8 mouse cellular contexts compared by ENCODE assay signal in genomic region chr7:142675644-142676043, GRCm38 (mm10). TPM values are rescaled to one million over a fixed set of nuclear protein-coding genes. Genes with fewer than 3 reads are reported as not detected.
DNase-seq lines count a peak whose midpoint lies in the region; ATAC-seq and TF ChIP-seq lines count a peak whose summit lies in the region.

No protein-coding gene starts in this region.

- 7% methylated on average over 3 of the region's 3 CpGs for WGBS in liver, postnatal 0 days (ENCODE audit: insufficient replicate concordance)
- whole genome bisulfite sequencing in stomach, postnatal 0 days = 4% methylated on average over 3 of the region's 3 CpGs

- no peak overlapping the region for H3K9ac ChIP-seq in liver, postnatal 0 days (replicated peaks)
- H3K9ac ChIP-seq in stomach, postnatal 0 days (ENCODE audit: low read length) = no peak overlapping the region

- peak; percentile 56 for DNase-seq in CD4-positive, CD25-positive, alpha-beta regulatory T cell, adult 2 months (ENCODE audit: low read depth, low spot score)
- DNase-seq in urinary bladder, postnatal 14 days (ENCODE audit: low spot score) = peak; percentile 66
- no peak for DNase-seq in urinary bladder, postnatal 10 days (ENCODE audit: low spot score)
- DNase-seq in frontal cortex, postnatal 25 days (ENCODE audit: low spot score in 2 of 2) = peak; percentile 44 to 47
- DNase-seq in kidney, postnatal 25 days = peak; percentile 60 to 76
- peak; percentile 70 for DNase-seq in liver, postnatal 0 days
- DNase-seq in stomach, postnatal 0 days (ENCODE audit: low spot score) = peak; percentile 69

- no peak overlapping the region for H3K4me2 ChIP-seq in liver, postnatal 0 days (ENCODE audit: low read depth, low read length)
- no peak overlapping the region for H3K4me2 ChIP-seq in stomach, postnatal 0 days (replicated peaks; ENCODE audit: low read depth)

- no peak for ATAC-seq in CD4-positive, CD25-positive, alpha-beta regulatory T cell, adult 4 months
- no peak for ATAC-seq in liver, postnatal 0 days
- no peak for ATAC-seq in stomach, postnatal 0 days (ENCODE audit: low FRiP score, low TSS enrichment)

- H3K4me3 ChIP-seq in liver, postnatal 0 days (ENCODE audit: low read depth, low read length) = no peak overlapping the region
- no peak overlapping the region for H3K4me3 ChIP-seq in stomach, postnatal 0 days (ENCODE audit: low read depth, low read length)

- H3K9me3 ChIP-seq in liver, postnatal 0 days (ENCODE audit: low read length) = peaks cover 11% of the 10 kb centered on the region; the same call in 1 of the 2 replicates
- peaks cover 3% of the 10 kb centered on the region; the same call in 1 of the 2 replicates for H3K9me3 ChIP-seq in stomach, postnatal 0 days (ENCODE audit: control insufficient read depth, low read length)

- no peak for TF ChIP-seq EP300 in liver, postnatal 0 days (IDR thresholded peaks at IDR 0.05; ENCODE audit: low read depth)
- TF ChIP-seq EP300 in stomach, postnatal 0 days (optimal IDR thresholded peaks at IDR 0.05) = no peak

- peak; percentile 71 for TF ChIP-seq CTCF in liver, postnatal 0 days (IDR thresholded peaks at IDR 0.05; ENCODE audit: low read depth)
- TF ChIP-seq CTCF in stomach, postnatal 0 days (IDR thresholded peaks at IDR 0.05; ENCODE audit: low read depth) = peak; percentile 86

- H3K27me3 ChIP-seq in liver, postnatal 0 days (ENCODE audit: insufficient read depth, low read length) = no peaks in the 10 kb centered on the region
- no peaks in the 10 kb centered on the region for H3K27me3 ChIP-seq in stomach, postnatal 0 days (ENCODE audit: control insufficient read depth, insufficient read depth, low read length)

- no peaks in the 10 kb centered on the region for H3K4me1 ChIP-seq in liver, postnatal 0 days (ENCODE audit: insufficient read depth)
- H3K4me1 ChIP-seq in stomach, postnatal 0 days (replicated peaks; ENCODE audit: control insufficient read depth, insufficient read depth) = no peaks in the 10 kb centered on the region

- H3K27ac ChIP-seq in liver, postnatal 0 days (ENCODE audit: low read depth) = no peak overlapping the region
- H3K27ac ChIP-seq in stomach, postnatal 0 days (replicated peaks) = no peak overlapping the region

- H3K36me3 ChIP-seq in liver, postnatal 0 days (replicated peaks; ENCODE audit: insufficient read depth, low read length) = no peaks in the 10 kb centered on the region
- no peaks in the 10 kb centered on the region; the same call in 1 of the 2 replicates for H3K36me3 ChIP-seq in stomach, postnatal 0 days (ENCODE audit: control insufficient read depth, insufficient read depth, low read length)

RNA-seq across cellular contexts. Expression of gene Gm49394, which starts 5.9 kb away (rescaled TPM):
- polyA plus RNA-seq in CD4-positive, CD25-positive, alpha-beta regulatory T cell, adult 4 months (2017; shearing (Covaris generic)) = not detected
- polyA plus RNA-seq in liver, postnatal 0 days (2015; fragmentation: Nextera tagmentation; extraction: Ambion mirVana) = 0.04 TPM in 1 of 2 replicates, not detected in the other
- not detected in 2 replicates for polyA plus RNA-seq in stomach, postnatal 0 days (2015; fragmentation: Nextera tagmentation; extraction: Ambion mirVana)

RNA-seq across cellular contexts. Expression of gene Igf2, which starts 9.0 kb away (rescaled TPM):
- polyA plus RNA-seq in CD4-positive, CD25-positive, alpha-beta regulatory T cell, adult 4 months (2017; shearing (Covaris generic)) = 1 to 10 TPM in 1 of 2 experiments, under 1 TPM in 1; 0.69 to 1.1 TPM
- polyA plus RNA-seq in liver, postnatal 0 days (2015; fragmentation: Nextera tagmentation; extraction: Ambion mirVana) = 1,534 and 1,664 TPM in 2 replicates
- polyA plus RNA-seq in stomach, postnatal 0 days (2015; fragmentation: Nextera tagmentation; extraction: Ambion mirVana) = 287 and 390 TPM in 2 replicates

Comparison
In these comparisons a context has a peak if more than half of its experiments do, and no peak if none do; other contexts are left out.
1. RNA of gene Igf2, which starts 9.0 kb away (polyA plus RNA-seq): 1,534 to 1,664 TPM in liver, postnatal 0 days and 287 to 390 TPM in stomach, postnatal 0 days; 0.69 to 1.1 TPM in CD4-positive, CD25-positive, alpha-beta regulatory T cell, adult 4 months; every median in the first group is over 100 times any median in the second.